Mouse (Mus musculus): ENCODE measurements around the gene Fam178b. TPM values are rescaled to one million over a fixed set of nuclear protein-coding genes. Genes with fewer than 3 reads are reported as not detected.
"Not testable (repeated sequence)": the region's sequence is repeated elsewhere in the genome, so short reads cannot be mapped to it uniquely, and the experiment has no call there.

The Fam178b gene
- polyA plus RNA-seq, 1 experiment from 2014 or later = 1.3 TPM

GRCm38 (mm10) chr1:36683810-36684467, 956 bp upstream of the Fam178b start:
- Histone ChIP-seq H3K27me3 (ENCODE audit: control insufficient read depth, insufficient read depth, low read length) (no peaks in the 10 kb centered on the region), H3K36me3 (ENCODE audit: control insufficient read depth, insufficient read depth, low read length) (no peaks in the 10 kb centered on the region), H3K9ac (ENCODE audit: low read depth, low read length) (no peak overlapping the region), H3K27ac (ENCODE audit: low read depth, low read length) (no peak overlapping the region), H3K4me3 (ENCODE audit: low read length) (no peak overlapping the region), H3K4me1 (ENCODE audit: control insufficient read depth, insufficient read depth, low read length) (no peaks in the 10 kb centered on the region), H3K9me3 (ENCODE audit: control insufficient read depth, low read length) (0 out of 2 replicates have a peak, but pooled peaks cover 3% of the 10 kb centered on the region), H3K4me2 (replicated peaks; ENCODE audit: low read depth, low read length) (no peak overlapping the region)
- ATAC-seq (ENCODE audit: low FRiP score, low TSS enrichment) = peak; percentile 87
- 15% methylated on average over 13 of the region's 13 CpGs for WGBS

GRCm38 (mm10) chr1:36680893-36681292, 2.1 kb downstream of the Fam178b start:
- H3K4me1 ChIP-seq (ENCODE audit: control insufficient read depth, insufficient read depth, low read length) = no peaks in the 10 kb centered on the region
- 72% methylated on average over 7 of the region's 7 CpGs for WGBS
- 0 out of 2 replicates have a peak, but pooled peaks cover 3% of the 10 kb centered on the region for H3K9me3 ChIP-seq (ENCODE audit: control insufficient read depth, low read length)
- H3K9ac ChIP-seq (ENCODE audit: low read depth, low read length) = no peak overlapping the region
- no peaks in the 10 kb centered on the region for H3K36me3 ChIP-seq (ENCODE audit: control insufficient read depth, insufficient read depth, low read length)
- H3K4me3 ChIP-seq (ENCODE audit: low read length) = no peak overlapping the region
- H3K4me2 ChIP-seq (replicated peaks; ENCODE audit: low read depth, low read length) = no peak overlapping the region
- no peaks in the 10 kb centered on the region for H3K27me3 ChIP-seq (ENCODE audit: control insufficient read depth, insufficient read depth, low read length)
- H3K27ac ChIP-seq (ENCODE audit: low read depth, low read length) = no peak overlapping the region
- no peak for ATAC-seq (ENCODE audit: low FRiP score, low TSS enrichment)

DNA sequence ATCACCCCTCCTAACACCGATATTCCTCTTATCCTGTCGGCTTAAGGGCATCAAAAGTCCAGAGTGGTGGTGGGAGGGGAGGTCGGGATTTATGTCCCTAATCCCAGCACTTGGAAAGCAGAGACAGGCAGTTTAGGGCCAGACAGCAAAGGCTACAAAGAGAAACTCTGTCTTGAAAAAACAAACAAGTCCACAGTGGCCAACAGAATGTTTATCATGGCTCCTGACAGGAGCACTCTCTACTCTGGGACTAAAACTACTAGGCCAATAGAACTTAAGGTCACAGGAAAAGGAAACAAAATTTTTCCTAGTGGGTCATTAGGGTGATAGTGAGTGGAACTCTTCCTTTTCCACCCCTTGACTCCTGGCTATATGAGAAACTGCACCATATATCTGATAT, 8.0 kb downstream of the Fam178b start:
- H3K4me3 ChIP-seq (ENCODE audit: low read length) = no peak overlapping the region
- no peaks in the 10 kb centered on the region for H3K9me3 ChIP-seq (ENCODE audit: control insufficient read depth, low read length)
- no peak overlapping the region for H3K9ac ChIP-seq (ENCODE audit: low read depth, low read length)
- H3K36me3 ChIP-seq (ENCODE audit: control insufficient read depth, insufficient read depth, low read length) = no peaks in the 10 kb centered on the region
- H3K27me3 ChIP-seq (ENCODE audit: control insufficient read depth, insufficient read depth, low read length) = no peaks in the 10 kb centered on the region
- H3K27ac ChIP-seq (ENCODE audit: low read depth, low read length) = no peak overlapping the region
- H3K4me2 ChIP-seq (replicated peaks; ENCODE audit: low read depth, low read length) = no peak overlapping the region
- 6% methylated on average over 3 of the region's 3 CpGs for WGBS
- no peaks in the 10 kb centered on the region for H3K4me1 ChIP-seq (ENCODE audit: control insufficient read depth, insufficient read depth, low read length)
- ATAC-seq (ENCODE audit: low FRiP score, low TSS enrichment) = peak; percentile 40; the same call in 1 of the 2 replicates

DNA sequence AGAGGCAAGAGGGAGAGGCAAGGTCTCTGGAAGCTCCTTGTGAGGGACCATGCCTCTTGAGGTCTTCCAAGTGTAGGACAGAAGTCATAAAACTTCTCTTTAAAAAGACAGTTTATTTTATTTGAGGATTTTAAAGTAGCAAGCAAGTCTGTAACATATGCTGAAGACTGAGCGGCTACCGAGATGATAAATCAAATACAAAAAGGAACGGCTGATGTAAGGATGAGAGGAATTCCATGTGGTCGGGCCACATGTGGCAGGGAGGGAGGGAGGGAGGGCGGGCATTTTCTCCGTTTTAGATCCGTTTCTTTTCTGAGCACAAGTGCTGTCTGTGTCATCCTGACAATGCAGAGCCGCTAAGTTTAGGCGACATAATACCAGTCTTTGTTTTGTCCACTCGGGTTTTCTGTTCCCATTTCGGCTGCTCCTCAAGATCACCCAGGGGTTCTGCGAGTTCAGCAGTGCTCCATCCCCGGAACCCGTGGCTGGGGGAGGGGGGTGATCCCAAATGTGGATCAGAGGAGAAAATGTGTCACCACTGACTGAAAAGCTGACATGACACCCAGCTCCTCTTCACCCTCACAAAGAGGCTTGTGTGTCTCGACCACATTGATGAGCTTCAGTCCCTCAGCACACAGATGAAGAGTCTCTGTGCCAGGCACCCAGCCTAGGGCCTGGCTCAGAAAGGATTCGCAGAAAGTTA, 10.2 kb downstream of the Fam178b start:
- Histone ChIP-seq H3K4me1 (ENCODE audit: control insufficient read depth, insufficient read depth, low read length) (no peaks in the 10 kb centered on the region), H3K9me3 (ENCODE audit: control insufficient read depth, low read length) (no peaks in the 10 kb centered on the region), H3K4me3 (ENCODE audit: low read length) (no peak overlapping the region), H3K27ac (ENCODE audit: low read depth, low read length) (no peak overlapping the region), H3K4me2 (replicated peaks; ENCODE audit: low read depth, low read length) (no peak overlapping the region; the same call in 1 of the 2 replicates), H3K9ac (ENCODE audit: low read depth, low read length) (no peak overlapping the region), H3K27me3 (ENCODE audit: control insufficient read depth, insufficient read depth, low read length) (no peaks in the 10 kb centered on the region), H3K36me3 (ENCODE audit: control insufficient read depth, insufficient read depth, low read length) (no peaks in the 10 kb centered on the region)
- 54% methylated on average over 16 of the region's 16 CpGs for WGBS
- 0 out of 2 replicates have a peak, but pooled peaks have one; percentile 16 for ATAC-seq (ENCODE audit: low FRiP score, low TSS enrichment)

GRCm38 (mm10) chr1:36671260-36671659, 11.7 kb downstream of the Fam178b start:
- Histone ChIP-seq H3K4me2 (replicated peaks; ENCODE audit: low read depth, low read length) (no peak overlapping the region), H3K36me3 (ENCODE audit: control insufficient read depth, insufficient read depth, low read length) (no peaks in the 10 kb centered on the region), H3K4me3 (ENCODE audit: low read length) (no peak overlapping the region), H3K9ac (ENCODE audit: low read depth, low read length) (no peak overlapping the region), H3K27me3 (ENCODE audit: control insufficient read depth, insufficient read depth, low read length) (no peaks in the 10 kb centered on the region), H3K9me3 (ENCODE audit: control insufficient read depth, low read length) (no peaks in the 10 kb centered on the region), H3K4me1 (ENCODE audit: control insufficient read depth, insufficient read depth, low read length) (no peaks in the 10 kb centered on the region), H3K27ac (ENCODE audit: low read depth, low read length) (no peak overlapping the region)
- WGBS = 87% methylated on average over 10 of the region's 10 CpGs
- no peak for ATAC-seq (ENCODE audit: low FRiP score, low TSS enrichment)

DNA sequence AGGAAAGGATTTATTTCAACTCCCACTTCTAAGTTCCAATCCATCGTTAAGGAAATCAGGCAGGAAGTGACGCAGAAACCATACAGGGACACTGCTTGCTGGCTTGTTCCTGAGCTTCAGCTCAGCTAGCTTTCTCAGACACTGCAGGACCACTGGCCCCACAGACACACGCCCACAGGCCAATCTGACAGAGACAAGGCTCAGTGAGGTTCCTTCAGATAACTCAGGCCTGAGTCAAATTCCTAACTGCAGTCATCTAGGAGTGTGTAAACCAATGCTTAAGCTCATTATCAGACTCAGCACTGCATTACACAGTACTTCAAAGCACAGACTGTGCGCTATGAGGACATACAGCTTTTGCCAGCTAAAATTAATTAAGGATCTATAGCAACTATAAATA, 12.7 kb downstream of the Fam178b start:
- H3K36me3 ChIP-seq (ENCODE audit: control insufficient read depth, insufficient read depth, low read length) = no peaks in the 10 kb centered on the region
- no peak overlapping the region for H3K27ac ChIP-seq (ENCODE audit: low read depth, low read length)
- H3K4me2 ChIP-seq (replicated peaks; ENCODE audit: low read depth, low read length) = no peak overlapping the region
- no peaks in the 10 kb centered on the region for H3K27me3 ChIP-seq (ENCODE audit: control insufficient read depth, insufficient read depth, low read length)
- H3K9ac ChIP-seq (ENCODE audit: low read depth, low read length) = no peak overlapping the region
- H3K4me3 ChIP-seq (ENCODE audit: low read length) = no peak overlapping the region
- H3K4me1 ChIP-seq (ENCODE audit: control insufficient read depth, insufficient read depth, low read length) = peaks cover 8% of the 10 kb centered on the region; the same call in 1 of the 2 replicates
- no peak for ATAC-seq (ENCODE audit: low FRiP score, low TSS enrichment)
- WGBS = 48% methylated on average over 4 of the region's 4 CpGs
- H3K9me3 ChIP-seq (ENCODE audit: control insufficient read depth, low read length) = no peaks in the 10 kb centered on the region

- ATAC-seq (ENCODE audit: low FRiP score, low TSS enrichment); H3K9ac ChIP-seq (ENCODE audit: low read depth, low read length); H3K9me3 ChIP-seq (ENCODE audit: control insufficient read depth, low read length); H3K4me2 ChIP-seq (replicated peaks; ENCODE audit: low read depth, low read length); H3K27me3 ChIP-seq (ENCODE audit: control insufficient read depth, insufficient read depth, low read length); H3K36me3 ChIP-seq (ENCODE audit: control insufficient read depth, insufficient read depth, low read length); H3K4me3 ChIP-seq (ENCODE audit: low read length); H3K27ac ChIP-seq (ENCODE audit: low read depth, low read length): not testable (repeated sequence)
- peaks cover 15% of the 10 kb centered on the region; the same call in 1 of the 2 replicates for H3K4me1 ChIP-seq (ENCODE audit: control insufficient read depth, insufficient read depth, low read length)
- 53% methylated on average over 4 of the region's 4 CpGs for WGBS
Measured at GRCm38 (mm10) chr1:36668007-36668406, 15.0 kb downstream of the Fam178b start.

DNA sequence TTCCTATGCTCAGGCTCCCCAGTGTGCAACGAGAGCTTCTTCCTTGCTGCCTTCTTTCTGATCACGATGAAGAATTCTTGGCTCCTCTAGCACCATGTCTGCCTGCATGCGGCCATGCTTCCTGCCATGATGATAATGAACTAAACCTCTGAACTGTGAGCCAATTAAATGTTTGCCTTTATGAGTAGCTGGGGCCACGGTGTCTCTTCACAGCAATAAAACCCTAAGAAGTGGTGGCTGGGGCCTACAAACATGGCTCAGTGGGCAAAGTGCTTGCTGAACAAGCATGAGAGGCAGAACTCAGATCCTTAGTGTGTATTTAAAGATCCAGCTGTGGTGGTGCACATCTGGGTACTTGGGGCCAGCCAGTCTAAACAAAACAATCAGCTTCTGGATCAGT, 17.0 kb downstream of the Fam178b start:
- no peaks in the 10 kb centered on the region for H3K9me3 ChIP-seq (ENCODE audit: control insufficient read depth, low read length)
- peak overlapping the region; percentile 85 for H3K27ac ChIP-seq (ENCODE audit: low read depth, low read length)
- WGBS = 37% methylated on average over 4 of the region's 4 CpGs
- no peak overlapping the region for H3K4me2 ChIP-seq (replicated peaks; ENCODE audit: low read depth, low read length)
- no peaks in the 10 kb centered on the region for H3K27me3 ChIP-seq (ENCODE audit: control insufficient read depth, insufficient read depth, low read length)
- ATAC-seq (ENCODE audit: low FRiP score, low TSS enrichment) = no peak
- no peak overlapping the region for H3K4me3 ChIP-seq (ENCODE audit: low read length)
- H3K4me1 ChIP-seq (ENCODE audit: control insufficient read depth, insufficient read depth, low read length) = peaks cover 15% of the 10 kb centered on the region; the same call in 1 of the 2 replicates
- H3K9ac ChIP-seq (ENCODE audit: low read depth, low read length) = no peak overlapping the region
- H3K36me3 ChIP-seq (ENCODE audit: control insufficient read depth, insufficient read depth, low read length) = no peaks in the 10 kb centered on the region

- H3K4me2 ChIP-seq (replicated peaks; ENCODE audit: low read depth, low read length) = 0 out of 2 replicates have a peak overlapping the region, but pooled peaks have one; percentile 2
- H3K27me3 ChIP-seq (ENCODE audit: control insufficient read depth, insufficient read depth, low read length) = no peaks in the 10 kb centered on the region
- H3K27ac ChIP-seq (ENCODE audit: low read depth, low read length) = peak overlapping the region; percentile 85
- no peak overlapping the region for H3K4me3 ChIP-seq (ENCODE audit: low read length)
- H3K36me3 ChIP-seq (ENCODE audit: control insufficient read depth, insufficient read depth, low read length) = no peaks in the 10 kb centered on the region
- peak; percentile 90 for ATAC-seq (ENCODE audit: low FRiP score, low TSS enrichment)
- no peak overlapping the region for H3K9ac ChIP-seq (ENCODE audit: low read depth, low read length)
- H3K9me3 ChIP-seq (ENCODE audit: control insufficient read depth, low read length) = no peaks in the 10 kb centered on the region
- 48% methylated on average over 11 of the region's 11 CpGs for WGBS
- H3K4me1 ChIP-seq (ENCODE audit: control insufficient read depth, insufficient read depth, low read length) = peaks cover 15% of the 10 kb centered on the region; the same call in 1 of the 2 replicates
Measured at GRCm38 (mm10) chr1:36665165-36665723, 17.7 kb downstream of the Fam178b start.

Measured in kidney, embryonic 14.5 days (tissue).